Mouse (Mus musculus): ENCODE results near the gene Dtx2. TPM values are rescaled to one million over a fixed set of nuclear protein-coding genes. Genes with fewer than 3 reads are reported as not detected.
A peak's percentile ranks its signal among the peaks of the same experiment; 100 is the strongest.
"Not testable (repeated sequence)": the region's sequence is repeated elsewhere in the genome, so short reads cannot be mapped to it uniquely, and the experiment has no call there.

Dtx2 gene
- polyA plus RNA-seq, 1 experiment: 16.3 TPM

- Histone ChIP-seq H3K4me3 (ENCODE audit: insufficient read depth, low read depth, low read length) (no peak overlapping the region), H3K36me3 (ENCODE audit: control insufficient read depth, insufficient read depth, low read length) (no peaks in the 10 kb centered on the region), H3K27me3 (replicated peaks; ENCODE audit: control insufficient read depth, insufficient read depth, low read length) (no peaks in the 10 kb centered on the region), H3K4me1 (ENCODE audit: control insufficient read depth, insufficient read depth, low read length) (no peaks in the 10 kb centered on the region), H3K27ac (ENCODE audit: insufficient read depth, low read depth, low read length) (no peak overlapping the region)
- peak; percentile 81 for DNase-seq
- peak; percentile 86 for TF ChIP-seq CTCF (conservative IDR thresholded peaks at IDR 0.05; ENCODE audit: insufficient read depth, insufficient read length, low read depth, low read length)
- no peak for TF ChIP-seq POLR2A (IDR thresholded peaks at IDR 0.05; ENCODE audit: low read depth, low read length)
- 10% methylated on average over 12 of the region's 12 CpGs for WGBS
Observed at GRCm38 (mm10) chr5:136061567-136061966, 67.0 kb downstream of the Dtx2 start.

- no peak for DNase-seq
- TF ChIP-seq POLR2A (IDR thresholded peaks at IDR 0.05; ENCODE audit: low read depth, low read length): no peak
- no peak for TF ChIP-seq CTCF (conservative IDR thresholded peaks at IDR 0.05; ENCODE audit: insufficient read depth, insufficient read length, low read depth, low read length)
- Histone ChIP-seq H3K27ac (ENCODE audit: insufficient read depth, low read depth, low read length) (no peak overlapping the region), H3K36me3 (ENCODE audit: control insufficient read depth, insufficient read depth, low read length) (no peaks in the 10 kb centered on the region), H3K4me1 (ENCODE audit: control insufficient read depth, insufficient read depth, low read length) (no peaks in the 10 kb centered on the region), H3K4me3 (ENCODE audit: insufficient read depth, low read depth, low read length) (no peak overlapping the region), H3K27me3 (replicated peaks; ENCODE audit: control insufficient read depth, insufficient read depth, low read length) (no peaks in the 10 kb centered on the region)
- 88% methylated on average over 10 of the region's 10 CpGs for WGBS
Observed at GRCm38 (mm10) chr5:136063920-136064319, 69.3 kb downstream of the Dtx2 start.

GRCm38 (mm10) chr5:136066404-136067148 lies 72.0 kb downstream of the Dtx2 start:
- H3K4me3 ChIP-seq (ENCODE audit: insufficient read depth, low read depth, low read length); H3K27ac ChIP-seq (ENCODE audit: insufficient read depth, low read depth, low read length); DNase-seq; H3K36me3 ChIP-seq (ENCODE audit: control insufficient read depth, insufficient read depth, low read length); H3K4me1 ChIP-seq (ENCODE audit: control insufficient read depth, insufficient read depth, low read length); H3K27me3 ChIP-seq (replicated peaks; ENCODE audit: control insufficient read depth, insufficient read depth, low read length): not testable (repeated sequence)
- WGBS: 56% methylated on average over 11 of the region's 11 CpGs

GRCm38 (mm10) chr5:136069411-136069810 lies 74.8 kb downstream of the Dtx2 start:
- no peaks in the 10 kb centered on the region for H3K27me3 ChIP-seq (replicated peaks; ENCODE audit: control insufficient read depth, insufficient read depth, low read length)
- 62% methylated on average over 2 of the region's 2 CpGs for WGBS
- TF ChIP-seq POLR2A (IDR thresholded peaks at IDR 0.05; ENCODE audit: low read depth, low read length): no peak
- no peak for TF ChIP-seq CTCF (conservative IDR thresholded peaks at IDR 0.05; ENCODE audit: insufficient read depth, insufficient read length, low read depth, low read length)
- no peaks in the 10 kb centered on the region for H3K4me1 ChIP-seq (ENCODE audit: control insufficient read depth, insufficient read depth, low read length)
- no peaks in the 10 kb centered on the region for H3K36me3 ChIP-seq (ENCODE audit: control insufficient read depth, insufficient read depth, low read length)
- H3K4me3 ChIP-seq (ENCODE audit: insufficient read depth, low read depth, low read length): no peak overlapping the region
- no peak for DNase-seq
- H3K27ac ChIP-seq (ENCODE audit: insufficient read depth, low read depth, low read length): no peak overlapping the region

GRCm38 (mm10) chr5:136073051-136073450 lies 78.5 kb downstream of the Dtx2 start:
- Histone ChIP-seq H3K4me1 (ENCODE audit: control insufficient read depth, insufficient read depth, low read length) (peaks cover 3% of the 10 kb centered on the region; the same call in 1 of the 2 replicates), H3K4me3 (ENCODE audit: insufficient read depth, low read depth, low read length) (no peak overlapping the region), H3K27ac (ENCODE audit: insufficient read depth, low read depth, low read length) (no peak overlapping the region), H3K36me3 (ENCODE audit: control insufficient read depth, insufficient read depth, low read length) (no peaks in the 10 kb centered on the region), H3K27me3 (replicated peaks; ENCODE audit: control insufficient read depth, insufficient read depth, low read length) (no peaks in the 10 kb centered on the region)
- TF ChIP-seq CTCF (conservative IDR thresholded peaks at IDR 0.05; ENCODE audit: insufficient read depth, insufficient read length, low read depth, low read length) (no peak), POLR2A (IDR thresholded peaks at IDR 0.05; ENCODE audit: low read depth, low read length) (no peak)
- 46% methylated on average over 6 of the region's 6 CpGs for WGBS
- no peak for DNase-seq

GRCm38 (mm10) chr5:136073526-136073925 lies 78.9 kb downstream of the Dtx2 start:
- WGBS: 79% methylated on average over 11 of the region's 11 CpGs
- Histone ChIP-seq H3K4me1 (ENCODE audit: control insufficient read depth, insufficient read depth, low read length) (peaks cover 3% of the 10 kb centered on the region; the same call in 1 of the 2 replicates), H3K27me3 (replicated peaks; ENCODE audit: control insufficient read depth, insufficient read depth, low read length) (no peaks in the 10 kb centered on the region), H3K4me3 (ENCODE audit: insufficient read depth, low read depth, low read length) (no peak overlapping the region), H3K36me3 (ENCODE audit: control insufficient read depth, insufficient read depth, low read length) (no peaks in the 10 kb centered on the region), H3K27ac (ENCODE audit: insufficient read depth, low read depth, low read length) (no peak overlapping the region)
- no peak for DNase-seq
- TF ChIP-seq POLR2A (IDR thresholded peaks at IDR 0.05; ENCODE audit: low read depth, low read length) (no peak), CTCF (conservative IDR thresholded peaks at IDR 0.05; ENCODE audit: insufficient read depth, insufficient read length, low read depth, low read length) (no peak)

- no peak overlapping the region for H3K4me3 ChIP-seq (ENCODE audit: insufficient read depth, low read depth, low read length)
- H3K27me3 ChIP-seq (replicated peaks; ENCODE audit: control insufficient read depth, insufficient read depth, low read length): no peaks in the 10 kb centered on the region
- H3K27ac ChIP-seq (ENCODE audit: insufficient read depth, low read depth, low read length): no peak overlapping the region
- no peak for DNase-seq
- H3K4me1 ChIP-seq (ENCODE audit: control insufficient read depth, insufficient read depth, low read length): peaks cover 3% of the 10 kb centered on the region; the same call in 1 of the 2 replicates
- WGBS: 90% methylated on average over 5 of the region's 5 CpGs
- H3K36me3 ChIP-seq (ENCODE audit: control insufficient read depth, insufficient read depth, low read length): no peaks in the 10 kb centered on the region
- no peak for TF ChIP-seq POLR2A (IDR thresholded peaks at IDR 0.05; ENCODE audit: low read depth, low read length)
- no peak for TF ChIP-seq CTCF (conservative IDR thresholded peaks at IDR 0.05; ENCODE audit: insufficient read depth, insufficient read length, low read depth, low read length)
Observed at GRCm38 (mm10) chr5:136075076-136075475, 80.5 kb downstream of the Dtx2 start.

Data from kidney, adult 2 months (tissue).